Mouse (Mus musculus): ENCODE data around the gene Comp. TPM values are rescaled to one million over a fixed set of nuclear protein-coding genes. Genes with fewer than 3 reads are reported as not detected.

Gene Comp
- polyA plus RNA-seq, 1 experiment from 2014 or later, result 0.25 TPM

- no peaks in the 10 kb centered on the region for H3K9me3 ChIP-seq (ENCODE audit: control insufficient read depth)
Measured at GRCm38 (mm10) chr8:70418954-70419353, 45.6 kb downstream of the Comp start.

GRCm38 (mm10) chr8:70419879-70420643, 46.7 kb downstream of the Comp start:
- Histone ChIP-seq H3K9me3 (ENCODE audit: control insufficient read depth) (no peaks in the 10 kb centered on the region), H3K9ac (ENCODE audit: low read depth, low read length) (no peak overlapping the region), H3K4me3 (ENCODE audit: low read depth, low read length) (no peak overlapping the region), H3K4me2 (replicated peaks; ENCODE audit: low read depth) (no peak overlapping the region), H3K27ac (ENCODE audit: low read depth, low read length) (no peak overlapping the region), H3K27me3 (replicated peaks; ENCODE audit: control insufficient read depth, insufficient read depth, low read length) (no peaks in the 10 kb centered on the region), H3K36me3 (ENCODE audit: control insufficient read depth, insufficient read depth) (no peaks in the 10 kb centered on the region), H3K4me1 (replicated peaks; ENCODE audit: control insufficient read depth, insufficient read depth, low read length) (no peaks in the 10 kb centered on the region)
- 84% methylated on average over 11 of the region's 11 CpGs for WGBS
- TF ChIP-seq CTCF (IDR thresholded peaks at IDR 0.05; ENCODE audit: low read depth), result no peak
- no peak for ATAC-seq

More at GRCm38 (mm10) chr8:70418954-70419353, 45.6 kb downstream of the Comp start:
- no peaks in the 10 kb centered on the region for H3K36me3 ChIP-seq (ENCODE audit: control insufficient read depth, insufficient read depth)
- 51% methylated on average over 14 of the region's 14 CpGs for WGBS
- no peak for TF ChIP-seq CTCF (IDR thresholded peaks at IDR 0.05; ENCODE audit: low read depth)
- no peaks in the 10 kb centered on the region for H3K27me3 ChIP-seq (replicated peaks; ENCODE audit: control insufficient read depth, insufficient read depth, low read length)
- no peaks in the 10 kb centered on the region for H3K4me1 ChIP-seq (replicated peaks; ENCODE audit: control insufficient read depth, insufficient read depth, low read length)
- H3K4me3 ChIP-seq (ENCODE audit: low read depth, low read length), result no peak overlapping the region
- ATAC-seq, result no peak
- H3K27ac ChIP-seq (ENCODE audit: low read depth, low read length), result no peak overlapping the region
- no peak overlapping the region for H3K9ac ChIP-seq (ENCODE audit: low read depth, low read length)
- H3K4me2 ChIP-seq (replicated peaks; ENCODE audit: low read depth), result no peak overlapping the region

GRCm38 (mm10) chr8:70421349-70422104, 48.2 kb downstream of the Comp start:
- no peak overlapping the region for H3K4me3 ChIP-seq (ENCODE audit: low read depth, low read length)
- H3K4me2 ChIP-seq (replicated peaks; ENCODE audit: low read depth), result no peak overlapping the region
- no peak overlapping the region for H3K9ac ChIP-seq (ENCODE audit: low read depth, low read length)
- no peaks in the 10 kb centered on the region for H3K9me3 ChIP-seq (ENCODE audit: control insufficient read depth)
- H3K27ac ChIP-seq (ENCODE audit: low read depth, low read length), result no peak overlapping the region
- 69% methylated on average over 18 of the region's 18 CpGs for WGBS
- no peaks in the 10 kb centered on the region for H3K4me1 ChIP-seq (replicated peaks; ENCODE audit: control insufficient read depth, insufficient read depth, low read length)
- H3K36me3 ChIP-seq (ENCODE audit: control insufficient read depth, insufficient read depth), result no peaks in the 10 kb centered on the region
- no peak for TF ChIP-seq CTCF (IDR thresholded peaks at IDR 0.05; ENCODE audit: low read depth)
- H3K27me3 ChIP-seq (replicated peaks; ENCODE audit: control insufficient read depth, insufficient read depth, low read length), result no peaks in the 10 kb centered on the region
- ATAC-seq, result no peak

GRCm38 (mm10) chr8:70422722-70423121, 49.4 kb downstream of the Comp start:
- Histone ChIP-seq H3K4me1 (replicated peaks; ENCODE audit: control insufficient read depth, insufficient read depth, low read length) (no peaks in the 10 kb centered on the region), H3K27me3 (replicated peaks; ENCODE audit: control insufficient read depth, insufficient read depth, low read length) (no peaks in the 10 kb centered on the region), H3K9ac (ENCODE audit: low read depth, low read length) (no peak overlapping the region), H3K27ac (ENCODE audit: low read depth, low read length) (no peak overlapping the region), H3K4me2 (replicated peaks; ENCODE audit: low read depth) (no peak overlapping the region), H3K4me3 (ENCODE audit: low read depth, low read length) (no peak overlapping the region), H3K36me3 (ENCODE audit: control insufficient read depth, insufficient read depth) (no peaks in the 10 kb centered on the region), H3K9me3 (ENCODE audit: control insufficient read depth) (no peaks in the 10 kb centered on the region)
- TF ChIP-seq CTCF (IDR thresholded peaks at IDR 0.05; ENCODE audit: low read depth), result no peak
- no peak for ATAC-seq
- 84% methylated on average over 2 of the region's 2 CpGs for WGBS

- no peak for ATAC-seq
- no peak overlapping the region for H3K9ac ChIP-seq (ENCODE audit: low read depth, low read length)
- 88% methylated on average over 2 of the region's 2 CpGs for WGBS
- no peak overlapping the region for H3K4me2 ChIP-seq (replicated peaks; ENCODE audit: low read depth)
- H3K36me3 ChIP-seq (ENCODE audit: control insufficient read depth, insufficient read depth), result no peaks in the 10 kb centered on the region
- H3K4me3 ChIP-seq (ENCODE audit: low read depth, low read length), result no peak overlapping the region
- TF ChIP-seq CTCF (IDR thresholded peaks at IDR 0.05; ENCODE audit: low read depth), result no peak
- no peak overlapping the region for H3K27ac ChIP-seq (ENCODE audit: low read depth, low read length)
- no peaks in the 10 kb centered on the region for H3K27me3 ChIP-seq (replicated peaks; ENCODE audit: control insufficient read depth, insufficient read depth, low read length)
- H3K4me1 ChIP-seq (replicated peaks; ENCODE audit: control insufficient read depth, insufficient read depth, low read length), result no peaks in the 10 kb centered on the region
- no peaks in the 10 kb centered on the region for H3K9me3 ChIP-seq (ENCODE audit: control insufficient read depth)
Measured at GRCm38 (mm10) chr8:70426300-70426907, 53.0 kb downstream of the Comp start.

GRCm38 (mm10) chr8:70431213-70431612, 57.9 kb downstream of the Comp start:
- no peak for ATAC-seq
- H3K9me3 ChIP-seq (ENCODE audit: control insufficient read depth), result no peaks in the 10 kb centered on the region
- 95% methylated on average over 4 of the region's 4 CpGs for WGBS

More at GRCm38 (mm10) chr8:70431213-70431612, 57.9 kb downstream of the Comp start:
- H3K9ac ChIP-seq (ENCODE audit: low read depth, low read length), result no peak overlapping the region
- no peak for TF ChIP-seq CTCF (IDR thresholded peaks at IDR 0.05; ENCODE audit: low read depth)
- H3K27ac ChIP-seq (ENCODE audit: low read depth, low read length), result no peak overlapping the region
- no peak overlapping the region for H3K4me3 ChIP-seq (ENCODE audit: low read depth, low read length)
- no peaks in the 10 kb centered on the region for H3K27me3 ChIP-seq (replicated peaks; ENCODE audit: control insufficient read depth, insufficient read depth, low read length)
- no peak overlapping the region for H3K4me2 ChIP-seq (replicated peaks; ENCODE audit: low read depth)
- H3K4me1 ChIP-seq (replicated peaks; ENCODE audit: control insufficient read depth, insufficient read depth, low read length), result no peaks in the 10 kb centered on the region
- no peaks in the 10 kb centered on the region for H3K36me3 ChIP-seq (ENCODE audit: control insufficient read depth, insufficient read depth)

Other genes starting within 250 kb of the Comp start
- 44.0 and 44.1 TPM in 2 replicates for gene Nr2c2ap, start 242.2 kb upstream of the Comp start, polyA plus RNA-seq (2015; fragmentation: Nextera tagmentation; extraction: Ambion mirVana)
- gene Rfxank, start 234.4 kb upstream of the Comp start, polyA plus RNA-seq (2015; fragmentation: Nextera tagmentation; extraction: Ambion mirVana), result 11.1 and 11.2 TPM in 2 replicates
- 29.2 and 32.5 TPM in 2 replicates for gene Borcs8, start 234.1 kb upstream of the Comp start, polyA plus RNA-seq (2015; fragmentation: Nextera tagmentation; extraction: Ambion mirVana)
- 0.12 TPM in 1 of 2 replicates, not detected in the other for gene Mef2b, start 233.8 kb upstream of the Comp start, polyA plus RNA-seq (2015; fragmentation: Nextera tagmentation; extraction: Ambion mirVana)
- 40.0 and 42.0 TPM in 2 replicates for gene Tmem161a, start 201.2 kb upstream of the Comp start, polyA plus RNA-seq (2015; fragmentation: Nextera tagmentation; extraction: Ambion mirVana)
- 12.0 and 12.2 TPM in 2 replicates for gene Slc25a42, start 161.3 kb upstream of the Comp start, polyA plus RNA-seq (2015; fragmentation: Nextera tagmentation; extraction: Ambion mirVana)
- 8.0 and 11.5 TPM in 2 replicates for gene Sugp2, start 139.3 kb upstream of the Comp start, polyA plus RNA-seq (2015; fragmentation: Nextera tagmentation; extraction: Ambion mirVana)
- gene Armc6, start 139.1 kb upstream of the Comp start, polyA plus RNA-seq (2015; fragmentation: Nextera tagmentation; extraction: Ambion mirVana), result 10.0 and 11.2 TPM in 2 replicates
- 18.5 and 18.7 TPM in 2 replicates for gene Homer3, start 90.7 kb upstream of the Comp start, polyA plus RNA-seq (2015; fragmentation: Nextera tagmentation; extraction: Ambion mirVana)
- 32.9 and 34.5 TPM in 2 replicates for gene Ddx49, start 71.1 kb upstream of the Comp start, polyA plus RNA-seq (2015; fragmentation: Nextera tagmentation; extraction: Ambion mirVana)
- 338 and 383 TPM in 2 replicates for gene Cope, start 71.0 kb upstream of the Comp start, polyA plus RNA-seq (2015; fragmentation: Nextera tagmentation; extraction: Ambion mirVana)
- 1.3 and 1.7 TPM in 2 replicates for gene Cers1, start 57.8 kb upstream of the Comp start, polyA plus RNA-seq (2015; fragmentation: Nextera tagmentation; extraction: Ambion mirVana)
- 0.38 TPM in 1 of 2 replicates, not detected in the other for gene Gdf1, start 43.7 kb upstream of the Comp start, polyA plus RNA-seq (2015; fragmentation: Nextera tagmentation; extraction: Ambion mirVana)
- gene Upf1, start 20.3 kb upstream of the Comp start, polyA plus RNA-seq (2015; fragmentation: Nextera tagmentation; extraction: Ambion mirVana), result 9.7 and 10.1 TPM in 2 replicates
- gene Crtc1, start 66.0 kb downstream of the Comp start, polyA plus RNA-seq (2015; fragmentation: Nextera tagmentation; extraction: Ambion mirVana), result 8.1 and 9.2 TPM in 2 replicates
- gene Klhl26, start 103.4 kb downstream of the Comp start, polyA plus RNA-seq (2015; fragmentation: Nextera tagmentation; extraction: Ambion mirVana), result 9.3 and 10.5 TPM in 2 replicates
- gene Tmem59l, start 113.8 kb downstream of the Comp start, polyA plus RNA-seq (2015; fragmentation: Nextera tagmentation; extraction: Ambion mirVana), result 2.3 and 2.4 TPM in 2 replicates
- gene Crlf1, start 119.6 kb downstream of the Comp start, polyA plus RNA-seq (2015; fragmentation: Nextera tagmentation; extraction: Ambion mirVana), result 0.61 and 0.81 TPM in 2 replicates
- gene Rex1bd, start 133.2 kb downstream of the Comp start, polyA plus RNA-seq (2015; fragmentation: Nextera tagmentation; extraction: Ambion mirVana), result 145 and 148 TPM in 2 replicates
- gene Uba52, start 137.2 kb downstream of the Comp start, polyA plus RNA-seq (2015; fragmentation: Nextera tagmentation; extraction: Ambion mirVana), result 805 and 863 TPM in 2 replicates
- 199 and 203 TPM in 2 replicates for gene Fkbp8, start 154.2 kb downstream of the Comp start, polyA plus RNA-seq (2015; fragmentation: Nextera tagmentation; extraction: Ambion mirVana)
- 46.4 and 52.1 TPM in 2 replicates for gene Kxd1, start 154.4 kb downstream of the Comp start, polyA plus RNA-seq (2015; fragmentation: Nextera tagmentation; extraction: Ambion mirVana)
- gene Ell, start 165.9 kb downstream of the Comp start, polyA plus RNA-seq (2015; fragmentation: Nextera tagmentation; extraction: Ambion mirVana), result 11.8 and 13.0 TPM in 2 replicates
- 19.4 and 21.0 TPM in 2 replicates for gene Isyna1, start 220.8 kb downstream of the Comp start, polyA plus RNA-seq (2015; fragmentation: Nextera tagmentation; extraction: Ambion mirVana)
- 63.2 and 65.3 TPM in 2 replicates for gene Ssbp4, start 235.3 kb downstream of the Comp start, polyA plus RNA-seq (2015; fragmentation: Nextera tagmentation; extraction: Ambion mirVana)
- gene Lrrc25, start 242.6 kb downstream of the Comp start, polyA plus RNA-seq (2015; fragmentation: Nextera tagmentation; extraction: Ambion mirVana), result 2.1 and 2.2 TPM in 2 replicates